Mouse (Mus musculus): ENCODE measurements around the gene Nmnat2.

Gene Nmnat2

DNA sequence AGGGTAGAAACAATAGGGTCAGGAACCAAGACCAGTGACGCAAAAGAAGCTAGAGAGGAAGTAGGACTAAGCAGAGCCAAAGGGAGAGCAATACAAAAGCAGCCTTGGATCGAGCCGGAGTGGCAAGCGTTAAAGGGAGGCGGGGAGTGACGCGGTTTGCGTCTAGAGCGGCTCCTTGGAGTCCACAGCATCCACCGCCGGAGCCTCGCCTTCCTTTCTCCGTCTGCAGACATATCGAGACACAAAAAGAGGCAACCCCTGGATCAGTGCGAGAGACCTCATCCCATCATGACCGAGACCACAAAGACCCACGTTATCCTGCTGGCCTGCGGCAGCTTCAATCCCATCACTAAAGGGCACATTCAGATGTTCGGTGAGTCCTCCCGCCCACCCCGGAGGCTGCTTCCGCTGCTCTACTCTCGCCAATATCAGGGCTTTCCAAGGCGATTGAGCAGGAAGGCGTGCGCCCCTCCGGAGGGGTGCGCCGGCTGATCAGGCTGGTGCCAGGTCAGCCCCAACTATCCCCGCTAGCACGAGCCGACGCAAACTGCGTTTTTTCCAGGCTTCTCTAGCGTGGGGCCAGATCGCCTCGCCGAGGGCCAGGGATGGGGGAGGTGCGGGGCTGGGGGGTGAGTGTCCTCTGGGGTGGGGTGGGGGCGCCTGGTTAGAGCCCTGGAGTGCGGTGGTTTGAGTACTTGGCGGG, at the start of gene Nmnat2:
TSS of gene Nmnat2 (plus strand) at position 173 of the 703 bp plus-strand sequence.
- in situ Hi-C loops (cut with MboI, MseI): no loop called here

DNA sequence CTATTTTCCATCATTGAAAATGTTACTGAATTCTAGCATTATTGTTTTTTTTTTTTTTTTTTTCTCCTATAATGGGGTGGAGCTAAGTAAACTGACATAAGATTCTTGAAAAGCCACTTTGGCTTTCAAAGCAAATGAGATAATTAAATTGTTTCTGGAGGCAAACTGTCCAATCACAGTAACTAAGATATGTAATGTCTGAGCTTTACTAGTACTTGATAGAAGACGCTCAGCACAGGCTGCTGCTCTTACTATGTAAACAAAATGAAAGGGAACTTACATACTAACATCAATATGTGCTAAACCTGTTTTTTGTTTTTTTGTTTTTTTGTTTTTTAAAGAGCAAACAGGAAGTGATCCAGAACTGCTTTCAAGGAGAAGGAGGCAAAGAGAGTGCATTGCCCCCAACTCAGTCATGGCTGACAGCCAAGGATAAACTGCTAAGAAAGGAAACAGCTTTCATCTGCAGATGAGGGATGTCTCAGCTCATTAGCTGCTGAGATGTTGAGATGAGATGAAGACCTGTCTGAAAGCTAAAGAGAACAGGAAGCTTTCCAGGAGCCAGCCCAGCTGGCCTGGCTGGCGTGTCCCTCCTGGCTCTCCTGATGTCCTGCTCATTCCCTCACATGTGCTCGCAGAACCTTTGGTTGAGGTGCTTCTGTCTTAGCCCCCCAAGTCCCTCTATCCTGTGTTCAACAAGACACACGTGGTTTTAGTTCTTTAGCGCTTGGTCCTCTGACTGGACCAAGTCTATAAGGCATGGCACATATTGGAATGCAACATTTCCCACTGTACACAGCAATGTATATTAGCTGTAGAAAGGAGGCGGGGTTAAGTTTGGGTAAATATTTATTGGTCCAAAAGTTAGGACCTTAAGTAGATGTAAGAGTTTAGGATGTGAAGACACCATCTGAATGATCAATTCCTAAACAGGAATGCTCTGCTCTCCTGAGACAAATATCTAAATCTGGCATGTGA, 41.0 kb upstream of the Nmnat2 start:
- in situ Hi-C loops (cut with MboI, MseI): no loop called here

- in situ Hi-C loops (cut with MboI, MseI): no loop called here
These were observed 39.0 kb upstream of the Nmnat2 start for GRCm38 (mm10) chr1:152915766-152916165.

- in situ Hi-C loops (cut with MboI, MseI): no loop called here
These were observed 37.9 kb upstream of the Nmnat2 start for GRCm38 (mm10) chr1:152916936-152917335.

DNA sequence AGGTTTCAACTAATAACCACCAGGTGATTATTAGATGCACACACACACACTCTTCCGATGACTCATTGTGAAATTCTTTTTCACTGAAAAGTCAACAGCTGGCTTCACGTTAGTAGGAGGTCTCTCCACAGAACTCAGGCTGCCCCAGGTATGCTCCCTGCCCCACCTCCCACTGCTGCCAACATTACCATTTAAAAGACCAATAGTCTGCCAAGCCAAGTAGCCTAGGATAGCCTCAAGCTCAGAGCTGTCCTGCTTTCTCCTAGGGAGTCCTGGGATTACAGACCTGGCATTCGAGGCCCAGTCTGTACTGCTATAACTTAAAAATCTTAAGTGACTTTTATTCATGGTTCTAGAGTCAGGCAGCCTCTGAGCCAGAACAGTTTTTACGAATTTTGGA, 37.2 kb upstream of the Nmnat2 start:
- in situ Hi-C loops (cut with MboI, MseI): no loop called here

DNA sequence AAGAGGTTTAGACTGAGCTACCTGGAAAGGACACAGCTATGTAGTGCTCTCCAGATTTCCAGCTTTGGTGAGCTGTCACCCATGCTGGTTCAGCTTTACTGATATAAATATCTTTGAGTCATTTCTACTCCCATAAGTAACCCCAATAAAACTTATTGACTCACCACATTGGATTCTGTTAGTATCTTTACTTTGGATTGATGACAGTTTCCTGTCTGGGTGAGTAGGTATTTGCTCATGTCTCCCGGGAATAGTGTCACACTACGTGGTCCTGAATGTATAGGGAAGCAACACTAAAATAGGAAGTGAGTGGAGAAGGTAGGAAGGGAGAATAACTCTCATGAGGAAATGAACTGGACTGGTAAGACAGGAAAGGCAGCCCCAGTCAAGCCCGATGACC, 33.0 kb upstream of the Nmnat2 start:
- in situ Hi-C loops (cut with MboI, MseI): no loop called here

- in situ Hi-C loops (cut with MboI, MseI): loop anchor here (5.0 kb wide), 1 partner anchor 402 kb away; no protein-coding TSS in a partner anchor
These were observed 20.8 kb upstream of the Nmnat2 start for GRCm38 (mm10) chr1:152933962-152934361.

GRCm38 (mm10) chr1:152935476-152935875, 19.3 kb upstream of the Nmnat2 start:
- in situ Hi-C loops (cut with MboI, MseI): no loop called here

DNA sequence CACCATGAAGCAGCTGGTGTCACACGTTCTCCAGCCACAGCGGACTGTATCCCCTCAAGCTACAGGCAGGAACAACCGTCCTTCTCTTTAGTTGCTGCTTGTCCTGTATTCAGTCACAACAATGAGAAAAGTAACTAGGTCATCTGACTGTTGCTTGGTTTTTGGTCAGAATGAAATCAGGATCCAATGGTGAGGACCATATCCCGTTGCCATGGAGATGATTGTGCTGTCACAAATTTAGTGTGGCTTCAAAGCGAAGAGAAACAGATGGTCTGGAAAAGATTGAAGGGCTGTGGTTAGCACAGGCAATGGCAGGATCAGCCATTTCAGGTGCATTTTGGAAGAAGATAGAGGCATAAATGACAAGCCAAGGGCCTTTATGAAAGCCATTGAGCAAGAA, 18.4 kb upstream of the Nmnat2 start:
- in situ Hi-C loops (cut with MboI, MseI): no loop called here

- in situ Hi-C loops (cut with MboI, MseI): no loop called here
These were observed 11.8 kb upstream of the Nmnat2 start for GRCm38 (mm10) chr1:152942977-152943376.

DNA sequence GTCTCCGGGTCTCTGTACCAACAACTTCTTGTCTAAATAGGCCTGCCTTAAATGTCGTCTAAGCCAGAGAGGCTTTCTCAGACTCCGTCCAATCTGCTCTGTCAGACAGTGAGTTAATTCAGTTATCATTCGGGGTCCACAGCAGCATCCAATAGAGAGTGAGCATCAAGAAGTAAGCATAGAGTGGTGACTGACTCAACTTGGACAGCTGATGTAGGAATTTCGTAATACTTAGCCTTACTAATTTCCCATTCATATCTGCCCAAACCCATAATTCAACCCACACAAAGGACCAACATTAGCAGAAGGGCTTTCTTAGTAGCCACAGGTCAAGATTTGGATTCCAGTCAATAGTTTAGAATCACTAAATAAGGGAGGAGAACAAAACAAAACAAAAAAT, 626 bp upstream of the Nmnat2 start:
- in situ Hi-C loops (cut with MboI, MseI): no loop called here

DNA sequence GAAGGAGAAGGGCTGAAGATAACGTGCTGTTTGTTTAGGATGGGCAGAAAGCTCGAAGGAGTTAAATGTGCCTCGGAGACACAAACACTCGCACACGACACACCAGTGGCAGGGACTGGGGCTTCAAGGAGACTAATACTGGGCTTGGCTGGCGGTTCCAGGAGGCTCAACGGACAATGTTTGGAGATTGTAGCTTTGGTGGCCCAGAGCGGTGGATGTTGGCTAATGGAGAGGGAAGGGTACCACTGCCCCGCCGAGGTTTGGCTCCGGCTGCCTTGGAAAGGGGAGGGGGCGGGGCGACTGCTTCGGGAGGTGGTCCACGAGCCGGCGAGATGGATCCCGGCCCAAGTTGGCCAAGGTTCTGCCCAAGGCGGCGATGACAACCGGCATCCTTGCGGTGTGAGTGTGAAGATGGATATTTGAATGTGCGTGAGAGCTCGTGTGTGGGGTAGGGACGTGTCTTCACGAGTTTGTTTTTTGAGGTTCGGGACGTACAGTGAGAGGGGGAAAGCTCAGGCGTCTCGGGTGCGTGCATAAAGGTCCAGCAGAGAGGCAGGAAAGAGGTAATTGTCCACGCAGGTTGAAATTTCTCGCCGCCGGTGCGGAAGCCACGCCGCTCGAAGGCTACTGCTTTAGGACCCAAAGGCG, 895 bp downstream of the Nmnat2 start:
- in situ Hi-C loops (cut with MboI, MseI): no loop called here

- in situ Hi-C loops (cut with MboI, MseI): no loop called here
These were observed 1.4 kb downstream of the Nmnat2 start for GRCm38 (mm10) chr1:152956221-152956620.

- in situ Hi-C loops (cut with MboI, MseI): no loop called here
These were observed 9.6 kb downstream of the Nmnat2 start for GRCm38 (mm10) chr1:152964344-152964743.

DNA sequence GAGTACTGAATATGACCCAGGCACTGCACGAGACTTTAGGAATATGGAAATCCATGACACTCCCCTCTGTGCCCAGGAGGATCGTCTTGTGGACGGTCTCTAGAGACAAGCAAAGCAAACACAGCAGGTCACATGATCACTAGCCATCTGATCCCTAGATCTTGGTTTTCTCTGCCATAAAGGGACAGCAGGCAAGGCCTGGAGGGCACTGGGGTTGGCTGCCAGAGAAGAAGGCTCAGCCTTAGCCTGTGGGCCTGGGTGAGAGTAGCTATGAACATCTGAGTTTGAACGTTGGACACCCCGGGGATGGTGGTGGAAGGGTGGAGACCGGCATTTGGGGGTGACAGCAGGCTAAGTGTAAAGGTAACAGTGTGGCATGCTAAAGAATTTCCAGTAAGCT, 11.4 kb downstream of the Nmnat2 start:
- in situ Hi-C loops (cut with MboI, MseI): no loop called here

DNA sequence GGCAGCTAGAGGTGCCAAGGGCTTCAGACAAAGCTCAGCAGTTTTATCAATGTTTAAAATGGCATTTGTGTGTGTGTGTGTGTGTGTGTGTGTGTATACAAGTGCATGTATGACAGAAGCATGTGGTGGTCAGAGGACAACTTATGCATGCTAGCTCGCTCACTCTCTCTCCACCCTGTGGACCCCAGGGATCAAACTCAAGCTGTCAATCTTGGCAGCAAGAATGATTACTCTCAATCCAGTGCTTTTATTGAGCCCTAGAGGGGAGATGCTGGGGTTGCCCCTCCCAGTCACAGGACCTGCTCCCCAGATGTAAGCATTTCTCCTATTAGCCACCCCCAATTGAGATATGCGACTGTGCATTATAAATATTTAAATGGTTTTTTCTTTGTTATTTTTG, 11.9 kb downstream of the Nmnat2 start:
- in situ Hi-C loops (cut with MboI, MseI): no loop called here

GRCm38 (mm10) chr1:152969081-152969480, 14.3 kb downstream of the Nmnat2 start:
- in situ Hi-C loops (cut with MboI, MseI): no loop called here

DNA sequence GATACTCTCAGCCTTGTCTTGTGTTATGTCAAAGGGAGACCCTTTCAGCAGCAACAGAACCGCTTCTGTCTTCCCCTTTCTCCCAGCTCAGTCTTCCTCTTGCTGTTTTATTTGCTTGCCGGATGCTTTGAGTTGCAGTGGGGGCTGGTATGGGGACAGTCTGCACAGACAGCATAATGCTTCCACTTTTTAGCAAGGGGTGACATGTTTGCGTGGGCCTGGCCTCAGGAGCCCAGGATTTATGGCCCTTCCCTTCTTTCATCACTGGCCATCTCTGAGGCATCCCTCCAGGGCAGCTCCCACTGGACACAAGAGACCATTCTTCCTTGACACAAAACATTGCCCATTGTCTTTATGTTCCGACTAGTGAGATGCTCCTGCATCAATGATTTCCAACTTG, 18.2 kb downstream of the Nmnat2 start:
- in situ Hi-C loops (cut with MboI, MseI): no loop called here

- in situ Hi-C loops (cut with MboI, MseI): no loop called here
These were observed 18.6 kb downstream of the Nmnat2 start for GRCm38 (mm10) chr1:152973421-152973820.

GRCm38 (mm10) chr1:152973861-152974260, 19.1 kb downstream of the Nmnat2 start:
- in situ Hi-C loops (cut with MboI, MseI): no loop called here

- in situ Hi-C loops (cut with MboI, MseI): no loop called here
These were observed 20.4 kb downstream of the Nmnat2 start for GRCm38 (mm10) chr1:152975144-152975543.

DNA sequence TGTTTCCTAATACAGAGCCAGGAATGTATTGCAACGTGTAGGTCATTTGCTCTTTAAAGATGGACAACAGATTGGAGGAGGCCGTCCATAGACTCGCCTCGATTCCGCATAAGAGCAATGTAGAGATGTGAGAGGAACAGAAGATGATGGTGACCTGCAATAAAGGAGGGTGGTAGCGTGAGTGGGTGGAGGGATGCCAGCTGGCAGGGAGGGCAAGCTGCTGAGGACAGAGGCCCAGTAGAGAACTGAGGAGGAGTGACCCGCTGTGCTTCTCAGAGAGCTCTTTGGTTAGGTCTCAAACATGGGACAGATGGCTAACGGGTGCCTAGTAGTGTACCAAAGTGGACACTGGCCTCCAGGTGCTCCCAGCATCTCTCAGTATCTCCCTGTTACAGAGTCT, 23.9 kb downstream of the Nmnat2 start:
- in situ Hi-C loops (cut with MboI, MseI): no loop called here

Measured in regulatory T cell (primary cell).